Mouse (Mus musculus): Measurements from ENCODE around the gene Hbb-bs. TPM values are rescaled to one million over a fixed set of nuclear protein-coding genes. Genes with fewer than 3 reads are reported as not detected.

The Hbb-bs gene
- 49.0 and 110 TPM in 2 replicates for polyA plus RNA-seq (2016; fragmentation: Nextera tagmentation; extraction: Ambion mirVana)

DNA sequence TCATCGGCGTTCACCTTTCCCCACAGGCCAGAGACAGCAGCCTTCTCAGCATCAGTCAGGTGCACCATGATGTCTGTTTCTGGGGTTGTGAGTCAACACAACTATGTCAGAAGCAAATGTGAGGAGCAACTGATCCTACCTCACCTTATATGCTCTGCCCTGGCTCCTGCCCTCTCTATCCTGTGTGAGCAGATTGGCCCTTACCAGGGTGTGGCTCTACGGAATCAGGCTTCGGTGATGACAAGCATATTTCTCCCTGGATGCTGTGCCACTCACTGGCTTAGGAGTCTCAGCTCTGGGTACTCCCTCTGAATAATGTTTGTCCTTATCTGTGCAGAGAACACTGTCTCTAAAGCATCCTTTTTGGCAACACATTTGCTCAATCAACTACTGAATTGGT lies at the start of gene Hbb-bs:
TSS of gene Hbb-bs (minus strand) at position 289 of the 400 bp plus-strand sequence.
- no peaks in the 10 kb centered on the region for H3K27me3 ChIP-seq (ENCODE audit: low read depth, poor library complexity, severe bottlenecking)
- H3K9me3 ChIP-seq (replicated peaks), result no peaks in the 10 kb centered on the region
- no peak for DNase-seq (ENCODE audit: low spot score)
- WGBS, result 93% methylated on average over 4 of the region's 4 CpGs
- no peaks in the 10 kb centered on the region for H3K36me3 ChIP-seq
- no peak within 1 kb of the TSS for H3K27ac ChIP-seq
- no peaks in the 10 kb centered on the region for H3K4me1 ChIP-seq
- H3K4me3 ChIP-seq, result no peak within 1 kb of the TSS

DNA sequence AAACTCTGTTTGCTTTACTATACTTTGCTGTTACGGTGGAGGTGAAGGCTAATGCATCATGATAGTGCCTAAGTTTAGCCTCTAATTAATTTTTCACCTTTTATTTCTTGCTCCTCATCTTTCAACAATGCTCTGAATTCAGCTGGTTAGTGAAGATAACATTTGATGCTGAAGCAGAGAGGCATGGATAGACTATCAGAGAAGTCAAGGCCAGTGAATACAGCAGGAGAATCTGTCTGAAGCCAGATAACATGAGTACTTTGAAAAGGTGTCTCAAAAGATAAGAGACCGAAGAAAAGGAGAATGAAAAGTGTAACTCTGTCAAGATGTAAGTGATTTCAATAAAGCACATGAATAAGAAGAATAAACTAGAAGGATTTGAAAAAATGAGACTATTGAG lies 49.2 kb upstream of the Hbb-bs start:
- no peaks in the 10 kb centered on the region for H3K36me3 ChIP-seq
- DNase-seq (ENCODE audit: low spot score), result no peak
- H3K27ac ChIP-seq, result no peak overlapping the region
- H3K27me3 ChIP-seq (ENCODE audit: low read depth, poor library complexity, severe bottlenecking), result no peaks in the 10 kb centered on the region
- 90% methylated on average over 2 of the region's 2 CpGs for WGBS
- H3K4me1 ChIP-seq, result no peaks in the 10 kb centered on the region
- no peaks in the 10 kb centered on the region for H3K9me3 ChIP-seq (replicated peaks)
- H3K4me3 ChIP-seq, result no peak overlapping the region

DNA sequence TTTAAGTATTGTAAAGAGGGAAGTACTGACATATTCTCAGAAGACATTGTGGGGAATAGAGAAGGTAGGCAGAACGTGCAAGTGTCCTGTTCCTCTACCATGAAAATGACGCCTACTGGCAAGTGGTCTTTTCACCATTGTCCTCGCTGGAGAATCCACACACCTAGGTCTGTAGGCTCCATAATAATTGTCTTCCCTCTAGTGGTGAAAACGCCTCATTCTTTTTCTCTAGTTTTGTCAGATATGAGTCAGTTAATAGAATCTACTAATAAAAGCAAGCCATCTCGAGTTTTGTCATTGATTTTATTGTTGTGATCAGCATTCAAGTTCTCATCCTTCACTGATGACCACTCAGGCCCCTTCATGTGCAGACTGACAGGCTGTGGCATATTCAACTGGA lies 46.6 kb upstream of the Hbb-bs start:
- Histone ChIP-seq H3K27ac (no peak overlapping the region), H3K36me3 (no peaks in the 10 kb centered on the region), H3K4me1 (no peaks in the 10 kb centered on the region), H3K9me3 (replicated peaks) (no peaks in the 10 kb centered on the region), H3K27me3 (ENCODE audit: low read depth, poor library complexity, severe bottlenecking) (no peaks in the 10 kb centered on the region), H3K4me3 (no peak overlapping the region)
- 55% methylated on average over 5 of the region's 5 CpGs for WGBS
- DNase-seq (ENCODE audit: low spot score), result no peak

DNA sequence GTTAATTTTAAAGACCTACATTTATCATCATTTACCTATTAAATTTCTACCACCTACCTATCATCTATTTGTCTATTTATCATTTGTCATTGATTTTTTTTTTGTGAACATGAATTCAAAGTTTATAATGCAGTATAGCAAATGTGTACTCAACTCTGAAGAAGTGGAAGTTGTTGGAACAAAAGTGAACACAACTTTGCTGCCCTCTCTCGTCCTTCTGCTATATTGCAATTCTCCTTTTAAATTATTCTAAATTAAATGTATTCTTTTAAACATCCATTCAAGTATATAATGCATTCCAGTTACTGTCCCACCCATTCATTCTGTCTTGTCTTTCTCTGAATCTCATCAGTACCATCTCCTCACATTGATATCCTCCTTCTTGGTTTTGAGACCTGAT lies 45.2 kb upstream of the Hbb-bs start:
- no peak overlapping the region for H3K4me3 ChIP-seq
- DNase-seq (ENCODE audit: low spot score), result no peak
- H3K27ac ChIP-seq, result no peak overlapping the region
- no peaks in the 10 kb centered on the region for H3K27me3 ChIP-seq (ENCODE audit: low read depth, poor library complexity, severe bottlenecking)
- no peaks in the 10 kb centered on the region for H3K36me3 ChIP-seq
- 19% methylated on average over 1 of the region's 1 CpGs for WGBS
- no peaks in the 10 kb centered on the region for H3K9me3 ChIP-seq (replicated peaks)
- no peaks in the 10 kb centered on the region for H3K4me1 ChIP-seq

DNA sequence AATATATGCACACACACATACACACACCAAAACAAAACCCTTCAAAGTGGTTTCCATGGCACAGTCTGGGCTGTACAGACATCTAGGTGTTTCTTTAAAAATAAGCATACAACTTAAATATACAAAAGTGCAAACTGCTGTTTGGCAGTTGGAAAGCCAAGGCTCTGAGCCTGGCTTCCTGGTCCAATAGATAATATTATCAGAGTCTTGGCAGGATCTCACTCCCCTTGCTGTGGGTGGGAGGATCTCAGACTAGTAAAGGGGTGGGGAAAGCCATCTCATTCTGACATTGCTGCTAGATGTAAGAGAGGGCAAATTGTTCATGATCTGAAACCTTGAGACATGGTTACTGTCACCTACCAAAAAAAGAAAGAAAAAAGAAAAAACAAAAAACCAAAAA lies 42.8 kb upstream of the Hbb-bs start:
- H3K27ac ChIP-seq, result no peak overlapping the region
- DNase-seq (ENCODE audit: low spot score), result no peak
- no peaks in the 10 kb centered on the region for H3K27me3 ChIP-seq (ENCODE audit: low read depth, poor library complexity, severe bottlenecking)
- H3K4me1 ChIP-seq, result no peaks in the 10 kb centered on the region
- no peaks in the 10 kb centered on the region for H3K36me3 ChIP-seq
- no peak overlapping the region for H3K4me3 ChIP-seq
- no peaks in the 10 kb centered on the region for H3K9me3 ChIP-seq (replicated peaks)

DNA sequence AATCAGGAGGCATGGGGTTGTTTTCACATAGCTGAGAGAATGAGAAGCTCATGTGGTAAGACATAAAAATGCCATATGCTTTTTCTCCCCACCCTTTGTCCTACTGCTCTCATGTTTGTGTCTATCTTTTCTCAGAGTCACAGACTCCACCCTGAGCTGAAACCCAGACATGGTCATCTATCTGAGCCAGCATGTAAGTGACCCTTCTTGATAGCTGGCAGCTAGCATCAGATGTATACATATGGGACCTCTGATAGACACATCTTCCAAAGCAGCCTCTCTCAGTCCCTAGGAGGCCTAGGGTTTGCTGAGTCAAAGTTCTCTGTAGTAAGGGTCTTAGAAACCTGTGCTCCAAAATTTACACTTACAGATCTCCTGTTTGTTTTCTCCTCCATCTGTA lies 37.8 kb upstream of the Hbb-bs start:
- H3K4me3 ChIP-seq, result no peak overlapping the region
- no peak for DNase-seq (ENCODE audit: low spot score)
- H3K27ac ChIP-seq, result no peak overlapping the region
- H3K36me3 ChIP-seq, result no peaks in the 10 kb centered on the region
- H3K27me3 ChIP-seq (ENCODE audit: low read depth, poor library complexity, severe bottlenecking), result no peaks in the 10 kb centered on the region
- H3K4me1 ChIP-seq, result no peaks in the 10 kb centered on the region
- no peaks in the 10 kb centered on the region for H3K9me3 ChIP-seq (replicated peaks)

DNA sequence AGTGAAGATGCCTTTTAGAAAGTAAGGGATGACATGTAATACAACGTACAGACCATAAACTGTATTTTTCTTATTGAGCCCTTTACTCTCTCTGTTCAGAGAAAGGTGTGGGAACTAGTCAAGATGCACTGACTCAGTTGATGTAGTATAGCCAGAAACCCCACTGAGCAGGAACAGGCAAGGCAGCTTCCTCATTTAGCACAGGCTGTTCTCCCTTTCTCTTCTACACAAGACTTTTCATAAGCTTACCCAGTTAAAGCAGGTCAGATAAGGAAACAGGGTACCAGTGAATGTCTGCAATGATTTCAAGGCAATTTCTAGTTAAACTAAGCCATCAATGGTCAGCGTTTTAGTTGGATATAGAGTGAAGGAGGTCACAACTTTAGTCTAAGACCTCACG lies 33.6 kb upstream of the Hbb-bs start:
- DNase-seq (ENCODE audit: low spot score), result no peak
- Histone ChIP-seq H3K4me1 (no peaks in the 10 kb centered on the region), H3K36me3 (no peaks in the 10 kb centered on the region), H3K27me3 (ENCODE audit: low read depth, poor library complexity, severe bottlenecking) (no peaks in the 10 kb centered on the region), H3K4me3 (no peak overlapping the region), H3K27ac (no peak overlapping the region), H3K9me3 (replicated peaks) (no peaks in the 10 kb centered on the region)
- WGBS, result 80% methylated on average over 3 of the region's 3 CpGs

DNA sequence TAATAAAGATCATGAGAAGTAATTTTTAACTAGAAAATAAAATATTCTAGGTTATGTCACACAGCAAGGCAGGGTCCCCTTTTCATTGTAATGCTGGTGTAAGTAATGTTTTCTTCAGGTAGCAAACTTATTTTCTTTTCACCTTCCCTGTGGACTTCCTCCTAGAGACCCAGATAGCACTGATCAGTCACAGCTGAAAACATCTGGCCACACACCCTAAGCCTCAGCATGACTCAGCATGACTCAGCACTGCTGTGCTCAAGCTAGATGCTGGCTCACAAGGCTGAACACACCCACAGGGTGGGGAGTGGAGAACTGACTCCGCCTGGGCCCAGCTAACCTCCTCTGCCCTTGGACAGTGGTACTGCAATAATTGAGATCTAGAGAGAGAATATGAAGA lies 33.0 kb upstream of the Hbb-bs start:
- no peaks in the 10 kb centered on the region for H3K9me3 ChIP-seq (replicated peaks)
- no peak for DNase-seq (ENCODE audit: low spot score)
- no peak overlapping the region for H3K4me3 ChIP-seq
- no peaks in the 10 kb centered on the region for H3K27me3 ChIP-seq (ENCODE audit: low read depth, poor library complexity, severe bottlenecking)
- 54% methylated on average over 1 of the region's 1 CpGs for WGBS
- H3K36me3 ChIP-seq, result no peaks in the 10 kb centered on the region
- no peak overlapping the region for H3K27ac ChIP-seq
- H3K4me1 ChIP-seq, result no peaks in the 10 kb centered on the region

DNA sequence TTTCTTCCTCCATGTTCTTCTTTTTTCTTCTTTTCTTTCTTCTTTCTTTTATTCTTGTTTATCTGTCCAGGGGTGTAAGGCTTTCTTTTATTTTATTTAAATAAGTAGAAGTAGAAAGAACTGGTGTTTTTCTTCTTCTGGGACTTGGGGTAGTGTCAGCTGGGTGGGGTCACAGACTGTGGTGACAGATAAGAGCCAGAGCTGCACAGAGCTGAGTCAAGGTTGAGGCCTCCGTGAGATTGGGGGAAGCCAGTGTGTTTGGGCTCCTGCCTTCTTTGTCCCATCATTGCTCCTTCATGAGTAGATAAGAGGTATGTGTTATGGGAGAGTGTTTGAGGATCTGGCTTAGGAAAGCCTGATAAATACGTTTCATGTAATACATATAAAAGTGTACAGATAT lies 31.2 kb upstream of the Hbb-bs start:
- WGBS, result 76% methylated on average over 2 of the region's 2 CpGs
- H3K36me3 ChIP-seq, result no peaks in the 10 kb centered on the region
- no peak overlapping the region for H3K4me3 ChIP-seq
- no peaks in the 10 kb centered on the region for H3K27me3 ChIP-seq (ENCODE audit: low read depth, poor library complexity, severe bottlenecking)
- H3K4me1 ChIP-seq, result no peaks in the 10 kb centered on the region
- DNase-seq (ENCODE audit: low spot score), result no peak
- H3K27ac ChIP-seq, result no peak overlapping the region
- no peaks in the 10 kb centered on the region for H3K9me3 ChIP-seq (replicated peaks)

DNA sequence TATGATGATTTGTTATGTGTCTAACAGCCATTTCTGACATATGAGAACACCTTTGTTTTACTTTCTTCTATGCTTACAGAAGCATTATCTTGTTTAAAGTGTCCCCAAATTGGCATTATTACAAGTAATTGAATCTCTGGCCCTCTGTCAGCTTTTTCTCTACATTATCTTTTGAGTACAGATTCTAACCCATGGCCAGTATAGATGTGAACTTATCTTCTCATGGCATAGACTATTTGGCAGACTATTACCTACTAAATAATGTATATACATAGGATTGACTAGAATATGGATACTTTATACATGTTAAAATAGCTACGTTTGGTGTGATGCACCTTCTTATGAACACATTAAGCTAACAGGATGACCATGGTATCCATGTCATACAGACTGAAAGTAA lies 26.8 kb upstream of the Hbb-bs start:
- no peak overlapping the region for H3K27ac ChIP-seq
- 67% methylated on average over 1 of the region's 1 CpGs for WGBS
- H3K27me3 ChIP-seq (ENCODE audit: low read depth, poor library complexity, severe bottlenecking), result no peaks in the 10 kb centered on the region

DNA sequence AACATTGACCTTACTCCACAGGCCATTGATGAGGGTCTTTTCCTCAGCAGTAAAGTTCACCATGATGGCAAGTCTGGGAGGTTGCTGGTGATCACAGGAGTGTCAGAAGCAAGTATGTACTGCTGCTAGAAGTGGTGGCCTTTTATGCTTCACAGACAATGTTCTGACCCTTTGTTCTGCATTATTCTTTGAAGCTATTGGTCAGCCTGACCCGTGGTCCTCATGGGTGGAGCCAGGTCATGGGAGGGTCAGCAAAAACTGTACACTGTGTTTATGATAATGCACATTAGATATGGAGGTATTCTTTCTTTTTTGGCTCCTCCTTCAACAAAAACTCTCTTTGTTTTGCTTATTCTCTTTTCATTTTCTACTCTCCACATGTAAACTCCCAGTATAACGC lies 25.2 kb upstream of the Hbb-bs start, which contains the start of gene Hbb-y:
TSS of gene Hbb-y (minus strand) at position 127 of the 400 bp plus-strand sequence.
- Histone ChIP-seq H3K4me3 (no peak within 1 kb of the TSS), H3K4me1 (no peaks in the 10 kb centered on the region), H3K9me3 (replicated peaks) (no peaks in the 10 kb centered on the region), H3K27ac (no peak within 1 kb of the TSS), H3K36me3 (no peaks in the 10 kb centered on the region), H3K27me3 (ENCODE audit: low read depth, poor library complexity, severe bottlenecking) (no peaks in the 10 kb centered on the region)
- 75% methylated on average over 2 of the region's 2 CpGs for WGBS
- no peak for DNase-seq (ENCODE audit: low spot score)

More for the DNA sequence above, 26.8 kb upstream of the Hbb-bs start:
- H3K36me3 ChIP-seq, result no peaks in the 10 kb centered on the region
- no peak overlapping the region for H3K4me3 ChIP-seq
- no peaks in the 10 kb centered on the region for H3K9me3 ChIP-seq (replicated peaks)
- no peaks in the 10 kb centered on the region for H3K4me1 ChIP-seq
- DNase-seq (ENCODE audit: low spot score), result no peak

DNA sequence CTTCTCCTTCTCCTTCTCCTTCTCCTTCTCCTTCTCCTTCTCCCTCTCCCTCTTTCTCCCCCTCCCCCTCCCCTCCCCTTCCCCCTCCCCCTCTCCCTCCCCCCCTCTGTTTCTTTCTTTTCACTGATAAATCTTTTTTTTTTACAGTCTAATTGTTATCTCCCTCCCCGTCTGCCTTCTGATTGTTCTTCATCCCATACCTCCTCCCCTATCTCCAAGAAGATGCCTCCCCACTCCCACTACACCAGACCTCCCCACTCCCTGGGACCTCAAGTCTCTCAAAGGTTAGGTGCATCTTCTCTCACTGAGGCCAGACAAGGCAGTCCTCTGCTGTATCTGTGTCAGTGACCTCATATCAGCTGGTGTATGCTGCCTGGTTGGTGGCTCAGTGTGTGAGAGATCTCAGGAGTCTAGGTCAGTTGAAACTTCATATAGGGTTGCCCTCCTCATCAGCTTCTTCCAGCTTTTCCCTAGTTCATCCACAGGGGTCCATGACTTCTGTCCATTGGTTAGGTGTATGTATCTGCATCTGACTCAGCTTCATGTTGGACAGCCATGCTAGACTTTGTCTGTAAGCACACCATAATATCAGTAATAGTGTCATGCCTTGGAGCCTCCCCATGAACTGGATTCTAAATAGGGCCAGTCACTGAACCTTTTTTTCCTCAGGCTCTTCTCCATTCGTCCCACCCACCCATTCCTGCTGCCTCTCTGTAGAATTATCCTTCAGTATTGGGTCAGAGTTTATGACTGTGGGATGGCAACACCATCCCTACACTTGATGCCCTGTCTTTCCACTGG lies 16.8 kb upstream of the Hbb-bs start:
- no peak overlapping the region for H3K27ac ChIP-seq
- H3K36me3 ChIP-seq, result no peaks in the 10 kb centered on the region
- no peak for DNase-seq (ENCODE audit: low spot score)
- H3K9me3 ChIP-seq (replicated peaks), result no peaks in the 10 kb centered on the region
- no peak overlapping the region for H3K4me3 ChIP-seq
- 67% methylated on average over 1 of the region's 2 CpGs for WGBS
- no peaks in the 10 kb centered on the region for H3K27me3 ChIP-seq (ENCODE audit: low read depth, poor library complexity, severe bottlenecking)
- H3K4me1 ChIP-seq, result no peaks in the 10 kb centered on the region

DNA sequence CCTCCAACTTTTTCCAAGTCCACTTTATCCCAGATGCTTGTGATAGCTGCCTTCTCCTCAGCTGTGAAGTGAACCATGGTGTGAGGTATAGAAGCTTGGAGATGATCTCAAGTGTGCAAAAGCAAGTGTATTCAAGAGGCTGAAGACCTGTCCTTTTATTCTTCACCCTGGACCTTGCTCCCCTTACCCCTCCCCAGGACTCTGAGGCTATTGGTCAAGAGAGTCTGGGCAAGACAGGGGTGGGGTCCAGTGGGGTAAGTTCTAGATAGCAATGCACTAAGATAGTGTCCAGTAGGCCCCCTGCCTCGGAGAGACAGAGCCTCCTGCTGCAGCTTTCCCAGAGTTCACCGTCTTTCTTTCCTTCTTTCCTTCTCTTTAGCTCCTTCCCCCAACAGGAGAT lies 15.1 kb upstream of the Hbb-bs start, which contains the start of gene Hbb-bh1:
TSS of gene Hbb-bh1 (minus strand) at position 131 of the 400 bp plus-strand sequence.
- Histone ChIP-seq H3K9me3 (replicated peaks) (no peaks in the 10 kb centered on the region), H3K4me1 (no peaks in the 10 kb centered on the region), H3K27me3 (ENCODE audit: low read depth, poor library complexity, severe bottlenecking) (no peaks in the 10 kb centered on the region), H3K36me3 (no peaks in the 10 kb centered on the region), H3K27ac (no peak within 1 kb of the TSS), H3K4me3 (no peak within 1 kb of the TSS)
- no peak for DNase-seq (ENCODE audit: low spot score)
- WGBS, result 89% methylated on average over 2 of the region's 2 CpGs

DNA sequence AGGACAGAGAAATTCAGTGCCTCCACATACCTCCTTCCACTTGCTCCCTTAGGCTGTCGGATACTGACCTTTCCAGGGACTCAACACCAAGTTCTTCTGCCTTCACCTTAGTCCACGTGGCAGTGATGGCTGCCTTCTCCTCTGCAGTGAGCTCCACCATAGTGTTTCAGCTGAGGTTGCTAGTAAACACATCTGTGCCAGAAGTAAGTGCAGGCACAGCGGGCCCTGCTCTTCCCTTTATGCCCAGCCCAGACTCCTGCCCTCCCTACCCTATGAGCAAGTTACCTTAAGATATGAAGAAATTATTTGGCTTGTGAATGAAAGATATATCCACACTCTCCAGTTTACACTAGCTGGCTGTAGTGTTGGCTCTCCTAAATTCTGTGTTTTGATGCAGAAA lies 12.4 kb upstream of the Hbb-bs start, which contains the start of gene Hbb-bh2:
TSS of gene Hbb-bh2 (minus strand) at position 253 of the 400 bp plus-strand sequence.
- DNase-seq (ENCODE audit: low spot score), result no peak
- Histone ChIP-seq H3K4me3 (no peak within 1 kb of the TSS), H3K27ac (no peak within 1 kb of the TSS), H3K36me3 (no peaks in the 10 kb centered on the region), H3K9me3 (replicated peaks) (no peaks in the 10 kb centered on the region), H3K4me1 (no peaks in the 10 kb centered on the region), H3K27me3 (ENCODE audit: low read depth, poor library complexity, severe bottlenecking) (no peaks in the 10 kb centered on the region)
- 79% methylated on average over 3 of the region's 3 CpGs for WGBS

Data from limb, embryonic 10.5 days (tissue).